Mouse (Mus musculus) ES-E14 (cell line): Measurements from ENCODE around the gene Ptx4. TPM values are rescaled to one million over a fixed set of nuclear protein-coding genes. Genes with fewer than 3 reads are reported as not detected.
"Not testable (repeated sequence)": the region's sequence is repeated elsewhere in the genome, so short reads cannot be mapped to it uniquely, and the experiment has no call there.

Experiments used
- DNase-seq: peaks from one replicate; pipeline ENCODE4 v3.0.0-alpha.2; 2013; ENCODE audit warnings: low read depth, low spot score
- H3K27ac ChIP-seq: 2 replicates; pipeline ENCODE4 v1.5.1; 2012; ENCODE audit warnings: low read depth, mild to moderate bottlenecking, low read length, moderate library complexity, mixed read lengths; ENCODE audit not compliant: poor library complexity, insufficient read depth, severe bottlenecking
- H3K36me3 ChIP-seq: 2 replicates; pipeline ENCODE4 v1.6.1; 2012; ENCODE audit warnings: mild to moderate bottlenecking, low read length, moderate library complexity, mixed read lengths; ENCODE audit not compliant: control insufficient read depth, poor library complexity, insufficient read depth, severe bottlenecking
- H3K4me1 ChIP-seq, 2 experiments: fragments of 150-350 bp in 1 of 2; sonication (generic) in 1 of 2; 2 replicates each; pipeline ENCODE4 v1.6.1; 2012; ENCODE audit warnings: low read length in 2 of 2, mild to moderate bottlenecking in 1 of 2, mixed read lengths in 1 of 2; ENCODE audit not compliant: control insufficient read depth in 2 of 2, insufficient read depth in 2 of 2, poor library complexity in 1 of 2
- H3K4me3 ChIP-seq, 2 experiments: fragments of 150-350 bp in 1 of 2; sonication (generic) in 1 of 2; 2 replicates each; pipeline ENCODE4 v1.5.1; 2012; ENCODE audit warnings: low read length in 2 of 2, low read depth in 1 of 2, mild to moderate bottlenecking in 1 of 2, mixed read lengths in 1 of 2; ENCODE audit not compliant: insufficient read depth in 1 of 2, poor library complexity in 1 of 2, severe bottlenecking in 1 of 2
- H3K9ac ChIP-seq: 2 replicates; pipeline ENCODE4 v1.6.1; 2012; ENCODE audit warnings: low read depth, mild to moderate bottlenecking, low read length, mixed read lengths; ENCODE audit not compliant: poor library complexity, insufficient read depth, severe bottlenecking
- H3K9me3 ChIP-seq: fragments of 150-350 bp; sonication (generic); 2 replicates; pipeline ENCODE4 v1.6.1; 2012; ENCODE audit warnings: low read depth, mild to moderate bottlenecking, low read length; ENCODE audit not compliant: control insufficient read depth, insufficient read depth
- CHD2 ChIP-seq: IDR thresholded peaks from 2 replicates; pipeline ENCODE4 v1.6.1; 2014; ENCODE audit warnings: mild to moderate bottlenecking, low read depth, low read length, inconsistent platforms
- HCFC1 ChIP-seq: IDR thresholded peaks from 2 replicates; pipeline ENCODE4 v1.6.1; 2012; ENCODE audit warnings: low read length, inconsistent platforms, borderline replicate concordance; ENCODE audit not compliant: insufficient read depth
- MAFK ChIP-seq: IDR thresholded peaks from 2 replicates; pipeline ENCODE4 v1.6.1; 2014; ENCODE audit warnings: mild to moderate bottlenecking, low read depth, low read length, inconsistent platforms; ENCODE audit not compliant: insufficient read depth
- ZC3H11A ChIP-seq: IDR thresholded peaks from 2 replicates; pipeline ENCODE4 v1.6.1; 2012; ENCODE audit warnings: low read depth, mild to moderate bottlenecking, inconsistent platforms, low read length, borderline replicate concordance
- ZNF384 ChIP-seq: IDR thresholded peaks from 2 replicates; pipeline ENCODE4 v1.6.1; 2012; ENCODE audit warnings: low read depth, low read length, inconsistent platforms
- in situ Hi-C, 2 experiments: fragments of 600-800 bp; cut with MboI; formaldehyde crosslinking; loops; one replicate each; pipeline ENCODE4 v1.15.1; 2025; ENCODE audit warnings: low sequenced_read_pairs in 2 of 2, inconsistent platforms in 1 of 2; ENCODE audit not compliant: unreplicated experiment in 2 of 2
- total RNA-seq: library from RNA; depleted of rRNA; stranded (reverse); fragments of 300-350 nt; gene quantifications from 2 replicates; pipeline ENCODE4 v1.2.3, GENCODE M21; 2012

Ptx4 gene
- total RNA-seq, 1 experiment = not detected

- TF ChIP-seq ZC3H11A (peak; percentile 73), CHD2 (no peak), MAFK (no peak)
- Histone ChIP-seq H3K4me1 (peaks cover 2 to 7% of the 10 kb centered on the region in 2 experiments; a peak in 3 of 4 replicates), H3K9ac (no peak overlapping the region), H3K9me3 (no peaks in the 10 kb centered on the region), H3K36me3 (peaks cover 9% of the 10 kb centered on the region; the same call in 1 of the 2 replicates), H3K27ac (no peak overlapping the region), H3K4me3 (no peak overlapping the region)
- in situ Hi-C loops = no loop called here
- peak; percentile 59 for DNase-seq
Measured at GRCm38 (mm10) chr17:25117263-25117662, 3.3 kb upstream of the Ptx4 start.

- no peak overlapping the region for H3K9ac ChIP-seq
- DNase-seq = peak; percentile 48
- no peaks in the 10 kb centered on the region for H3K36me3 ChIP-seq
- peaks cover 0 to 2% of the 10 kb centered on the region in 2 experiments; a peak in 1 of 4 replicates for H3K4me1 ChIP-seq
- no peak overlapping the region for H3K4me3 ChIP-seq
- no peak overlapping the region for H3K27ac ChIP-seq
- no peaks in the 10 kb centered on the region for H3K9me3 ChIP-seq
- in situ Hi-C loops = no loop called here
- TF ChIP-seq ZNF384 (no peak), MAFK (no peak), ZC3H11A (no peak), CHD2 (no peak), HCFC1 (no peak)
Measured at GRCm38 (mm10) chr17:25123979-25124378, 3.4 kb downstream of the Ptx4 start.

- H3K4me3 ChIP-seq, H3K4me1 ChIP-seq, DNase-seq, in situ Hi-C loops, H3K27ac ChIP-seq, H3K9me3 ChIP-seq, H3K36me3 ChIP-seq, H3K9ac ChIP-seq: not testable (repeated sequence)
Measured at GRCm38 (mm10) chr17:25125442-25126060, 5.0 kb downstream of the Ptx4 start.

- TF ChIP-seq CHD2 = no peak
- TF ChIP-seq ZC3H11A = no peak
- TF ChIP-seq HCFC1 = no peak
- TF ChIP-seq MAFK = peak; percentile 100
- 0 out of 2 replicates have a peak, but pooled peaks have one; percentile 20 for TF ChIP-seq ZNF384
- H3K4me3 ChIP-seq = no peak overlapping the region
- in situ Hi-C loops = no loop called here
- no peak overlapping the region for H3K27ac ChIP-seq
- no peaks in the 10 kb centered on the region for H3K36me3 ChIP-seq
- no peak overlapping the region for H3K9ac ChIP-seq
- H3K9me3 ChIP-seq = no peaks in the 10 kb centered on the region
- peak; percentile 36 for DNase-seq
- peaks cover 0 to 2% of the 10 kb centered on the region in 2 experiments; a peak in 1 of 4 replicates for H3K4me1 ChIP-seq
Measured at GRCm38 (mm10) chr17:25127079-25127478, 6.5 kb downstream of the Ptx4 start.

GRCm38 (mm10) chr17:25127681-25128080, 7.1 kb downstream of the Ptx4 start:
- DNase-seq = no peak
- Histone ChIP-seq H3K36me3 (no peaks in the 10 kb centered on the region), H3K9me3 (no peaks in the 10 kb centered on the region), H3K4me3 (no peak overlapping the region), H3K27ac (no peak overlapping the region), H3K4me1 (peaks cover 0 to 2% of the 10 kb centered on the region in 2 experiments; a peak in 1 of 4 replicates), H3K9ac (no peak overlapping the region)
- TF ChIP-seq CHD2 (no peak), ZC3H11A (no peak), HCFC1 (no peak), ZNF384 (no peak), MAFK (no peak)
- in situ Hi-C loops = no loop called here
